Mouse (Mus musculus): ENCODE data around the gene Btbd19.

- no peak for TF ChIP-seq POLR2A (IDR thresholded peaks at IDR 0.05; ENCODE audit: extremely low read depth, insufficient read depth, low read length)
- TF ChIP-seq CTCF (IDR thresholded peaks at IDR 0.05; ENCODE audit: low read depth, low read length) = no peak
Measured at GRCm38 (mm10) chr4:117132794-117133143, 7.2 kb upstream of the Btbd19 start.
